Mouse (Mus musculus): ENCODE data around the gene Rpl29. TPM values are rescaled to one million over a fixed set of nuclear protein-coding genes. Genes with fewer than 3 reads are reported as not detected.
A peak's percentile ranks its signal among the peaks of the same experiment; 100 is the strongest.

Gene Rpl29
- total RNA-seq (2021) = 100 to 1,000 TPM; 278 to 331 TPM

DNA sequence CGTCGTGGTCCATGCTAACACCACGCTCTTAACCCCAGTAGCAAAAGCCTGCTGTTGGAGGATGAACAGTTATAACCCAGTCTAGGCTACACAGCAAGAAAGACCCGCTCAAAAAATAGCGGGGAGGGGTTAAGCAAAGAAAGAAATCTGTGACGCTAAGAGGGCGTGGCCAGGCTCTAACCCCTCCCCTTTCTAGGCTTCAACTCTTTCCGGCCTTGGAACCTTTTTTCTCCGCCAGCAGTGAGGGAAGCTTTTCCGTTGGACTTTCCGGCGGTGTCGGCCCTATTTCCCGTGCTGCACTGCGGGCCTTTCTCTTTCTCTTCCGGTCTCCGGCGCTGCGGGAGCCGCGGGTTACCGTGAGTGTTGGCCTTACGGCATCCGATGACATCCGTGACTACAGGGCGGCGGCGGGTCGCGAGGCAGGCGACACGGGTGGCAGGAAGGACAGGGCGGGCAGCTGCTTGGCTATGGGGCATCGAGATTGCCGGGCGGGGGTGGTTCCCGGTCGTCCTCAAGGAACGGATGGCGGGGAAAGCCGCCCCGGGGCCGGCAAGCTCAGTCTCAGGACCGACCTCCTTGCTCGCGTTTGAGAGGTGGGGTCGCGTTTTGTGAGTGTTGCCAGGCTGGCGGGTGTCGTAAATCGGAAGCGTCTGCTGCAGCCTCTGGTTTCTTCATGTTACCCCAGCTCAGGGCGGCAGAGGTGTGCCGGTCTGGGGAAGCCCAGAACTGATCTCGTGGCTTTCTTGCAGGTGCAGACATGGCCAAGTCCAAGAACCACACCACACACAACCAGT is at the start of gene Rpl29:
Gene Rpl29 (plus strand): TSS at position 234 of the 794 bp plus-strand sequence.
- intact Hi-C loops (cut with DNase I) = loop anchor here (2.0 kb wide), 1 partner anchor 47 kb away; the partner anchor contains the start of gene Parp3
- peak; percentile 93 for DNase-seq (ENCODE audit: low spot score in 2 of 2)

DNA sequence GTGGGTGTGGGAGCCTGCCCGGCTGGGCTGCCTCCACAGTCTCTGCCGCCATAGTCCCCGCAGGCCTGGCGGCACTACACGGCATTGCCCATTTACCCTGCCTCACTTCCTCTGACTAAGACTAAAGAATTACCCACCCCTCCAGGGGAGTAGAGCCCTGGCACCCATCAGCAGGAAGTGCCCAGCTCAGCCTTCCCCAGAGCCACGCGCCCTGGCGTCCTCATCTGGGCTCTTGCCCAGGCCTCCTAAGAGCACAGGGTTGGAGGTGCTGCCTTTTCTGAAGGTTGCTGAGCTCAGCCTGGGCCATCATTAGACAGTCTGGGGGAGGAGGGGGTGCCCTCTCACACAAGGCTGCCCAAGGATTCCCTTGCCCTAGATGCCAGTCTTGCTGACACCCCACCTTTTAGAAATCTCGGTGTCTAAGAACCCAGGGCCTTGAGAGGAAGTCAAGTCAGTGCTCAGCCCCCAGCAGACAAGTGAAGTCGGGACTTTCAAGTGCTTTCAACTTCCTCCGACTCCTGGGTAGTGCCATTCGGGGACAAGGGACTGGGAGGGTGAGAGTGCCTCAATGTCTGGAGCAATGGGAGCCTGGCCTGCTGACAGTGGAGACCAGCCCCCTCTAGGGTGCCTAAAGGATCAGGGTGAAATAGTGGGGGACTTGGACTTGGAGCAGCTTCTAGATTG is 42.9 kb upstream of the Rpl29 start:
- DNase-seq (ENCODE audit: low spot score in 2 of 2) = no peak
- intact Hi-C loops (cut with DNase I) = no loop called here

- intact Hi-C loops (cut with DNase I) = no loop called here
- DNase-seq (ENCODE audit: low spot score in 2 of 2) = no peak
Observed at GRCm38 (mm10) chr9:106392828-106393527, 36.3 kb upstream of the Rpl29 start.

DNA sequence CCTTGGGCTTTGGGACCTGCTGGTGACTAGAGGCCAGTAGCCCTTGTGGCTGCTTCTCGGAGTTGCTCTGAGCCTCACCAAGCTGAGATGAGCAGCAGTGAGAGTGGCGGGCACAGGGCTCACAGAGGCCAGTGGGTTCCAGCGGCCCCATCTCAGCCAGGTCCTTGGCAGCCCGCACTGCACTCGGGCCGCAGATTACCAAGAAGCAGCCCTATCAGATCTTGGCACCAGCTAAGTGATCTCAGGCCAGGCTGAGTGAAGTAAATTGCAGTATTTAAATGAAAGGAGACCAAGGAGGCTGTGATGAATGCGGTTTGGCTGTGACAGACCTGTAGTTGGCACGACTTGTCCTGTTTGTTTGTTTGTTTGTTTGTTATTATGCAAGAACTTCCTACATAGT is 35.7 kb upstream of the Rpl29 start:
- no peak for DNase-seq (ENCODE audit: low spot score in 2 of 2)
- intact Hi-C loops (cut with DNase I) = no loop called here

- intact Hi-C loops (cut with DNase I) = no loop called here
- DNase-seq (ENCODE audit: low spot score in 2 of 2) = no peak
Observed at GRCm38 (mm10) chr9:106394649-106395602, 34.3 kb upstream of the Rpl29 start.

- intact Hi-C loops (cut with DNase I) = no loop called here
- no peak for DNase-seq (ENCODE audit: low spot score in 2 of 2)
Observed at GRCm38 (mm10) chr9:106397733-106398132, 31.5 kb upstream of the Rpl29 start.

DNA sequence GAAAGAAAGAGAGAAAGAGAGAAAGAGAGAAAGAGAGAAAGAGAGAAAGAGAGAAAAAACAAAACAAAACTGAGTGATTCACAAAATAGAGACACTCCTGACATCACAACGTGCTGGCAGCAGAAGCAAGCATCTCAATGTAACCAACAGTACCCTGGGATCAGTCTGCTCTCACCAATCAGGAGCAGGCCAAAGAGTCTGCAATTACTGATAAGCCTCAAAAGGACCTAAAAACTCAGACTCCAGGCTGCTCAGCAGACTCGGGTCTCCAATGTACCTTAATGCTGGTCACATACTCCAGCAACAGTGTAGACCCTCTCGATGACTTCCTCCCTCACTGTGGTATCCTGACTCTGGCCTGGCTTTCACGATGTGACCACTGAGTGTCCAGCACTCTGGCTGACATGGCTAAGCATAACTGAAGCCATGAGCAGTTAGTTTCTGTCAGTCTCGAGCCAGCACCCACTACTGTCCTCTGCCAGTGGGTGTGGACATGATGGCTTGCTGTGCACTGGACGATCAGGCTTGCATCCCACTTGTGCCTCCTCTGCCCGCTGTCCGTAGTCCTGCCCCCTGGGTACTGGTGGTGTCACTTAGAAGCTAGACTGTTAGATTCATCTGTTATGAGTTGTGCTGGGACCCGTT is 30.5 kb upstream of the Rpl29 start:
- no peak for DNase-seq (ENCODE audit: low spot score in 2 of 2)
- intact Hi-C loops (cut with DNase I) = no loop called here

- no peak for DNase-seq (ENCODE audit: low spot score in 2 of 2)
- intact Hi-C loops (cut with DNase I) = no loop called here
Observed at GRCm38 (mm10) chr9:106399808-106400207, 29.4 kb upstream of the Rpl29 start.

GRCm38 (mm10) chr9:106402149-106402548 is 27.1 kb upstream of the Rpl29 start:
- intact Hi-C loops (cut with DNase I) = loop anchor here (2.0 kb wide), 1 partner anchor 101 kb away; no protein-coding TSS in a partner anchor
- no peak for DNase-seq (ENCODE audit: low spot score in 2 of 2)

- DNase-seq (ENCODE audit: low spot score in 2 of 2) = peak; percentile 55 to 58
- intact Hi-C loops (cut with DNase I) = loop anchor here (2.0 kb wide), 1 partner anchor 102 kb away; no protein-coding TSS in a partner anchor
Observed at GRCm38 (mm10) chr9:106402607-106403375, 26.5 kb upstream of the Rpl29 start.

GRCm38 (mm10) chr9:106405275-106405674 is 24.0 kb upstream of the Rpl29 start:
- no peak for DNase-seq (ENCODE audit: low spot score in 2 of 2)
- intact Hi-C loops (cut with DNase I) = no loop called here

DNA sequence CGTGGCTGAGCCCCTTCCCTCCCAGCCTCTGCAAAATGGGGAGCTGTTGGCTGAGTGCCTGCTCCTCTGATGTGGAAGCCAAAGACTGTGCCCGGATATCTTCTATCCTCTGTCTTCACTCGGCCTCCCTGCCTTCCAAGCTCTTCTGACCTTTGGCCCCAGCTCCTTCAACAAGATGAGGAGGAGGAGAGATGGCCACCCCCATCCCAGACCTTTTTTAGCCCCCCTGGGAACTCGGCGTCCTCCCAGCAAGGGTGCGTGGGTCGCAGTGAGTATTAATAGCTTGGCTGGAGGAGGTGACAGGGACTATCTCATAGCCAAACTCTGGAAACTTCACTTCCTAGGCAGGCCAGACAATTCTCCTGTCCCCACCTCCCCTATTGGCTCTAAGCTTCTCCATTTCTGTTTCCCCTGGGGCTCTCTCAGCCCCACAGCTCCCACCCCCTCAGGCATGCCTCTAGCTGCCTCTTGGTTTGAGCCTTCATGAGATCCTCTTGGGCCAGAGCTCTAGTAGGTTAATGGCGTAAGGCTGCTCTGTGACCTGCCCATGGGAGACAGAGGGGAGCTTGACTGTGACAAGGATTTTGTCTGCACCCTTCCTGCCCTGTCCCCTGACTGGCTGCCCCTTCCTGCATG is 22.7 kb upstream of the Rpl29 start:
- intact Hi-C loops (cut with DNase I) = no loop called here
- peak; percentile 51 to 70 for DNase-seq (ENCODE audit: low spot score in 2 of 2)

DNA sequence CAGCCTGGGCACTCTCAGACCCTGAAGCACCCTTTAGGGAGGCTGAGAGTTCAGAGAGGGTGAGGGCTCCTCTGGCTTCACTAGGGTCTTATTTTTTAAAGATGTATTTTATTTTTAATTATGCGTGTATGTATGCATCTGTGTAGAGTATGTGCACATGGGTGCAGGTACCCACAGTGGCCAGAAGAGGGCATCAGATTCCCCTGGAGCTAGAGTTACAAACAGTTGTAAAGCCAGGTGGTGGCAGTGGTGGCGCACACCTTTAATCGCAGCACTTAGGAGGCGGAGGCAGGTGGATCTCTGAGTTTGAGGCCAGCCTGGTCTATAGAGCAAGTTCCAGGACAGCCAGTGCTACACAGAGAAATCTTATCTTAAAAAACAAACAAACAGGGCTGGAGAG is 20.2 kb upstream of the Rpl29 start:
- intact Hi-C loops (cut with DNase I) = no loop called here
- no peak for DNase-seq (ENCODE audit: low spot score in 2 of 2)

DNA sequence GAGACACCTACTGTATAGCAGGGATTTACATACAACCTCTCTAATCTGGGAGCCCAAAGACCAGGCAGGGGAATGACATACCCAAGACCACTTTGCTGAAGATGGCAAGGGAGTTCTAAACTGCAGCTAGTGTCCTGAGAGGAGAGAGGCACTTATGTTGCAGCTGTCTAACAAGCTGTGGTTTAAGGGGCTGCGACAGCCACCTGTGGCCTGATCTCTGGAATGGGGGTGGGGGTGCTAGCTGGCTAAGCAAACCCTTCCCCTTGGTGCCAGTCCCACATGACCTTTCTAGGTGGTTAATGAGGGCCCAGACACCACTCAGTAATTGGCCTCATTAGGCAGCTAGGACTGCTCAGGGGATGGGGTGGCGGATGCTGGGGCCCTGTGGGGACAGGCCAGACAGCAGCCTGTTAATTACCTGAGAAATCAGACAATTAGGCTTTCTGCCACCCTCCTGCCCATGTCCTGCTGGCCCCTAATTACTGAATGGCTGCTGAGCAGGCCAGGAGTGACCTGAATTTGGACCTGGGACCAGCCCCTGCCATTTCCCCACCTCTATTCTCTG is 19.1 kb upstream of the Rpl29 start:
- intact Hi-C loops (cut with DNase I) = no loop called here
- no peak for DNase-seq (ENCODE audit: low spot score in 2 of 2)

GRCm38 (mm10) chr9:106411091-106411594 is 18.1 kb upstream of the Rpl29 start:
- intact Hi-C loops (cut with DNase I) = no loop called here
- DNase-seq (ENCODE audit: low spot score in 2 of 2) = peak; percentile 71

DNA sequence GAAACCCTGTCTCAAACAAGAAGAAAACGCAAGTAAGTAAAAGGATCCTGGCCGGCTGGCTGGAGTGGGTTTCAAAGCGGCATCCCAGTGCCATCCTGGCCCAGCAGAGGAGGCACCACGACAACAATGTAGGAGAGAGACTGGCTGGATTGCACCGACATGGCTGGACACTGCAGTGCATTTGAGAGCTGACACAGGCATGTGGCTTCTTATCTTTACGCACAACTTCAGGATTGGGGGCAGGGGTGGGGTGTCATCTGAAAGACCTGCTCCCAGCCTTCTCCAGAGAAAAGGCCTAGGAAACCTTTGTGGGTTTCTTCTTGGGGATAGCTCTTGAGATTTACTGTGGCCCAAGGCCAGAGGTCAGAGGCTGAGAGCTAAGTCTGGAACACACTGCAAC is 17.5 kb upstream of the Rpl29 start:
- DNase-seq (ENCODE audit: low spot score in 2 of 2) = no peak
- intact Hi-C loops (cut with DNase I) = no loop called here

- no peak for DNase-seq (ENCODE audit: low spot score in 2 of 2)
- intact Hi-C loops (cut with DNase I) = no loop called here
Observed at GRCm38 (mm10) chr9:106412210-106412609, 17.0 kb upstream of the Rpl29 start.

Data from left cerebral cortex, postnatal 36 days (tissue).